Mouse (Mus musculus): ENCODE results near the gene Hvcn1.

Hvcn1 gene

GRCm38 (mm10) chr5:122268858-122269604 lies 62.4 kb downstream of the Hvcn1 start:
- DNase-seq, result no peak

- DNase-seq, result no peak
Observed at GRCm38 (mm10) chr5:122272821-122273220, 66.2 kb downstream of the Hvcn1 start.

- DNase-seq, result peak; percentile 68 to 73
Observed at GRCm38 (mm10) chr5:122274785-122275184, 68.2 kb downstream of the Hvcn1 start.

GRCm38 (mm10) chr5:122278946-122279345 lies 72.3 kb downstream of the Hvcn1 start:
- DNase-seq, result no peak

- no peak for DNase-seq
Observed at GRCm38 (mm10) chr5:122279799-122280421, 73.3 kb downstream of the Hvcn1 start.

- DNase-seq, result no peak
Observed at GRCm38 (mm10) chr5:122280422-122280826, 73.8 kb downstream of the Hvcn1 start.

- DNase-seq, result peak; percentile 68 to 80
Observed at GRCm38 (mm10) chr5:122280827-122281462, 74.3 kb downstream of the Hvcn1 start.

GRCm38 (mm10) chr5:122283828-122284182 lies 77.2 kb downstream of the Hvcn1 start:
- no peak for DNase-seq

- DNase-seq, result peak; percentile 88
Observed at GRCm38 (mm10) chr5:122284183-122285028, 77.8 kb downstream of the Hvcn1 start, which contains the start of gene Pptc7. Gene Pptc7, plus strand, starts transcription at chr5:122284365.

GRCm38 (mm10) chr5:122285029-122285766 lies 78.6 kb downstream of the Hvcn1 start:
- DNase-seq, result peak; percentile 51 to 58

GRCm38 (mm10) chr5:122285767-122286150 lies 79.2 kb downstream of the Hvcn1 start:
- DNase-seq, result no peak

GRCm38 (mm10) chr5:122286191-122286590 lies 79.6 kb downstream of the Hvcn1 start:
- no peak for DNase-seq

GRCm38 (mm10) chr5:122287026-122287425 lies 80.4 kb downstream of the Hvcn1 start:
- DNase-seq, result no peak

GRCm38 (mm10) chr5:122288147-122288811 lies 81.7 kb downstream of the Hvcn1 start:
- no peak for DNase-seq

GRCm38 (mm10) chr5:122291149-122291548 lies 84.5 kb downstream of the Hvcn1 start:
- DNase-seq, result no peak
